Mouse (Mus musculus): Measurements from ENCODE around the gene Prcd. TPM values are rescaled to one million over a fixed set of nuclear protein-coding genes. Genes with fewer than 3 reads are reported as not detected.
"Not testable (repeated sequence)": the region's sequence is repeated elsewhere in the genome, so short reads cannot be mapped to it uniquely, and the experiment has no call there.

Prcd gene
- polyA plus RNA-seq, 1 experiment from 2014 or later, result 0.39 TPM

- Histone ChIP-seq H3K9me3 (no peaks in the 10 kb centered on the region), H3K27me3 (replicated peaks) (peaks cover 6% of the 10 kb centered on the region), H3K36me3 (no peaks in the 10 kb centered on the region), H3K27ac (no peak overlapping the region), H3K9ac (no peak overlapping the region), H3K4me3 (no peak overlapping the region), H3K4me2 (replicated peaks) (no peak overlapping the region), H3K4me1 (peaks cover 5% of the 10 kb centered on the region)
- WGBS, result 58% methylated on average over 9 of the region's 9 CpGs
- ATAC-seq (ENCODE audit: low FRiP score, low read depth), result peak; percentile 30; the same call in 1 of the 2 replicates
Observed at GRCm38 (mm10) chr11:116628712-116629111, 24.6 kb upstream of the Prcd start.

GRCm38 (mm10) chr11:116629472-116629871, 23.9 kb upstream of the Prcd start:
- H3K36me3 ChIP-seq, result no peaks in the 10 kb centered on the region
- no peaks in the 10 kb centered on the region; the same call in 1 of the 2 replicates for H3K4me1 ChIP-seq
- no peak overlapping the region for H3K4me2 ChIP-seq (replicated peaks)
- WGBS, result 87% methylated on average over 6 of the region's 6 CpGs
- H3K27me3 ChIP-seq (replicated peaks), result no peaks in the 10 kb centered on the region; the same call in 1 of the 2 replicates
- no peaks in the 10 kb centered on the region for H3K9me3 ChIP-seq
- H3K9ac ChIP-seq, result no peak overlapping the region
- no peak for ATAC-seq (ENCODE audit: low FRiP score, low read depth)
- H3K27ac ChIP-seq, result no peak overlapping the region
- H3K4me3 ChIP-seq, result no peak overlapping the region

- Histone ChIP-seq H3K9ac (no peak overlapping the region), H3K4me3 (no peak overlapping the region), H3K4me1 (no peaks in the 10 kb centered on the region; the same call in 1 of the 2 replicates), H3K4me2 (replicated peaks) (no peak overlapping the region), H3K9me3 (no peaks in the 10 kb centered on the region), H3K27ac (no peak overlapping the region), H3K27me3 (replicated peaks) (no peaks in the 10 kb centered on the region), H3K36me3 (no peaks in the 10 kb centered on the region)
- WGBS, result 55% methylated on average over 12 of the region's 12 CpGs
- ATAC-seq (ENCODE audit: low FRiP score, low read depth), result no peak
Observed at GRCm38 (mm10) chr11:116630171-116630965, 23.0 kb upstream of the Prcd start.

- H3K27ac ChIP-seq, result no peak overlapping the region
- H3K9me3 ChIP-seq, result no peaks in the 10 kb centered on the region
- no peak for ATAC-seq (ENCODE audit: low FRiP score, low read depth)
- H3K4me1 ChIP-seq, result no peaks in the 10 kb centered on the region; the same call in 1 of the 2 replicates
- H3K4me3 ChIP-seq, result no peak overlapping the region
- 80% methylated on average over 10 of the region's 10 CpGs for WGBS
- no peak overlapping the region for H3K4me2 ChIP-seq (replicated peaks)
- H3K9ac ChIP-seq, result no peak overlapping the region
- no peaks in the 10 kb centered on the region for H3K27me3 ChIP-seq (replicated peaks)
- no peaks in the 10 kb centered on the region for H3K36me3 ChIP-seq
Observed at GRCm38 (mm10) chr11:116632962-116633361, 20.4 kb upstream of the Prcd start.

DNA sequence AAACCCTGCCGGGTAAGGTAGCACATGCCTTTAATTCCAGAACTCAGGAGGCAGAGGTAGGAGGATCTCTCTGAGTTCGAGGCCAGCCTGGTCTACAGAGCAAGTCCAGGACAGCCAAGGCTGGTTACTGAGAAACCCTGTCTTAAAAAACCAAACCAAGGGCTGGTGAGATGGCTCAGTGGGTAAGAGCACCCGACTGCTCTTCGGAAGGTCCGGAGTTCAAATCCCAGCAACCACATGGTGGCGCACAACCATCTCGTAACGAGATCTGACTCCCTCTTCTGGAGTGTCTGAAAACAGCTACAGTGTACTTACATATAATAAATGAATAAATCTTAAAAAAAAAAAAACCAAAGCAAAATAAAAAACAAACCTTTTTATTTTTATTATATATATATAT, 16.7 kb upstream of the Prcd start:
- not testable (repeated sequence) for H3K4me2 ChIP-seq (replicated peaks)
- WGBS, result 76% methylated on average over 8 of the region's 8 CpGs

GRCm38 (mm10) chr11:116641168-116641567, 12.2 kb upstream of the Prcd start:
- H3K36me3 ChIP-seq, result no peaks in the 10 kb centered on the region
- H3K27ac ChIP-seq, result no peak overlapping the region
- ATAC-seq (ENCODE audit: low FRiP score, low read depth), result no peak
- H3K9ac ChIP-seq, result no peak overlapping the region
- no peaks in the 10 kb centered on the region for H3K9me3 ChIP-seq
- no peak overlapping the region for H3K4me3 ChIP-seq
- WGBS, result 47% methylated on average over 5 of the region's 5 CpGs
- peaks cover 1% of the 10 kb centered on the region; the same call in 1 of the 2 replicates for H3K27me3 ChIP-seq (replicated peaks)
- H3K4me2 ChIP-seq (replicated peaks), result no peak overlapping the region
- peaks cover 15% of the 10 kb centered on the region for H3K4me1 ChIP-seq

More for the DNA sequence above, 16.7 kb upstream of the Prcd start:
- H3K4me3 ChIP-seq; ATAC-seq (ENCODE audit: low FRiP score, low read depth); H3K27ac ChIP-seq; H3K36me3 ChIP-seq; H3K9me3 ChIP-seq; H3K27me3 ChIP-seq (replicated peaks); H3K9ac ChIP-seq; H3K4me1 ChIP-seq: not testable (repeated sequence)

DNA sequence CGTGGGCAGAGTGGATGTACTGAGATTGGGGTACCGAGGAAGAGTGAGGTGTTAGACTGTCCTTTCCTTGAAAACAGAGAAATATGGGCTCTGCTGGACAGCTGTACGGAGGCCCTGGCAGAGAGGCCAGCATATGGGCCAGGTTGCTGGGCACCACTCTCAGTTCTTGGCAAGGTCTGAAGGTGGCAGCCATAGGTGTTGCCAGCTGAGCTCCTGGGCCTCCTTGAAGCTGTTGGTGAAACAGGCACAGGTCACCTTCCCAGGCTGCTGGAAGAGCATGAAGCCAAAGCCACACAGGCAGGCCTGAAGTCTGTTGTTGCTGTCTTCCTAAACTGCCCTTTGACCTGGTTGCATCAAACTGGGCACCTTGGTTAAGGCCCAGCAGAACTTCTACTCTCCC, 11.6 kb upstream of the Prcd start:
- Histone ChIP-seq H3K9me3 (no peaks in the 10 kb centered on the region), H3K36me3 (no peaks in the 10 kb centered on the region), H3K9ac (no peak overlapping the region), H3K4me3 (no peak overlapping the region), H3K4me2 (replicated peaks) (no peak overlapping the region), H3K27ac (no peak overlapping the region), H3K27me3 (replicated peaks) (peaks cover 5% of the 10 kb centered on the region; the same call in 1 of the 2 replicates), H3K4me1 (peaks cover 15% of the 10 kb centered on the region)
- ATAC-seq (ENCODE audit: low FRiP score, low read depth), result no peak
- WGBS, result 65% methylated on average over 3 of the region's 3 CpGs

GRCm38 (mm10) chr11:116642681-116643578, 10.4 kb upstream of the Prcd start:
- no peak overlapping the region for H3K27ac ChIP-seq
- H3K36me3 ChIP-seq, result no peaks in the 10 kb centered on the region
- peak; percentile 79 for ATAC-seq (ENCODE audit: low FRiP score, low read depth)
- peaks cover 5% of the 10 kb centered on the region; the same call in 1 of the 2 replicates for H3K27me3 ChIP-seq (replicated peaks)
- no peaks in the 10 kb centered on the region for H3K9me3 ChIP-seq
- peak overlapping the region; percentile 55 for H3K4me2 ChIP-seq (replicated peaks)
- H3K4me1 ChIP-seq, result peaks cover 15% of the 10 kb centered on the region
- H3K4me3 ChIP-seq, result peak overlapping the region; percentile 18; the same call in 1 of the 2 replicates
- 37% methylated on average over 14 of the region's 14 CpGs for WGBS
- H3K9ac ChIP-seq, result peak overlapping the region; percentile 33; the same call in 1 of the 2 replicates

- peak overlapping the region; percentile 18; the same call in 1 of the 2 replicates for H3K4me3 ChIP-seq
- 4% methylated on average over 19 of the region's 19 CpGs for WGBS
- peaks cover 20% of the 10 kb centered on the region for H3K4me1 ChIP-seq
- no peak overlapping the region for H3K27ac ChIP-seq
- H3K36me3 ChIP-seq, result no peaks in the 10 kb centered on the region
- peak overlapping the region; percentile 55 for H3K4me2 ChIP-seq (replicated peaks)
- no peaks in the 10 kb centered on the region for H3K9me3 ChIP-seq
- peak; percentile 42; the same call in 1 of the 2 replicates for ATAC-seq (ENCODE audit: low FRiP score, low read depth)
- peaks cover 5% of the 10 kb centered on the region; the same call in 1 of the 2 replicates for H3K27me3 ChIP-seq (replicated peaks)
- H3K9ac ChIP-seq, result peak overlapping the region; percentile 33; the same call in 1 of the 2 replicates
Observed at GRCm38 (mm10) chr11:116643579-116644224, 9.6 kb upstream of the Prcd start.

- H3K36me3 ChIP-seq, result no peaks in the 10 kb centered on the region
- H3K9ac ChIP-seq, result no peak overlapping the region
- H3K4me1 ChIP-seq, result peaks cover 20% of the 10 kb centered on the region
- no peaks in the 10 kb centered on the region for H3K9me3 ChIP-seq
- 52% methylated on average over 21 of the region's 21 CpGs for WGBS
- peak overlapping the region; percentile 55 for H3K4me2 ChIP-seq (replicated peaks)
- no peak overlapping the region for H3K27ac ChIP-seq
- no peak overlapping the region for H3K4me3 ChIP-seq
- H3K27me3 ChIP-seq (replicated peaks), result peaks cover 8% of the 10 kb centered on the region
- ATAC-seq (ENCODE audit: low FRiP score, low read depth), result no peak
Observed at GRCm38 (mm10) chr11:116644225-116645112, 8.9 kb upstream of the Prcd start.

All from neural tube, embryonic 12.5 days (tissue).